Mouse (Mus musculus) hindbrain, embryonic 10.5 days (tissue): ENCODE measurements around the gene Stxbp5. TPM values are rescaled to one million over a fixed set of nuclear protein-coding genes. Genes with fewer than 3 reads are reported as not detected.

Source experiments
- DNase-seq: peaks from one replicate; pipeline ENCODE4 v3.0.0-alpha.2; 2017; ENCODE audit warnings: low spot score
- H3K27ac ChIP-seq: fragments of 300-500 bp; sonication (generic); 2 replicates; pipeline ENCODE4 v1.5.1; 2016; ENCODE audit warnings: mild to moderate bottlenecking, moderate library complexity
- H3K27me3 ChIP-seq: fragments of 300-500 bp; sonication (generic); 2 replicates; pipeline ENCODE4 v1.6.1; 2016; ENCODE audit warnings: mild to moderate bottlenecking; ENCODE audit not compliant: poor library complexity, insufficient read depth, severe bottlenecking
- H3K36me3 ChIP-seq: fragments of 300-500 bp; sonication (generic); 2 replicates; pipeline ENCODE4 v1.6.1; 2016; ENCODE audit warnings: mild to moderate bottlenecking, moderate library complexity
- H3K4me1 ChIP-seq: fragments of 300-500 bp; sonication (generic); replicated peaks from 2 replicates; pipeline ENCODE4 v1.6.1; 2016; ENCODE audit warnings: mild to moderate bottlenecking
- H3K4me3 ChIP-seq: fragments of 300-500 bp; sonication (generic); 2 replicates; pipeline ENCODE4 v1.5.1; 2016; ENCODE audit warnings: mild to moderate bottlenecking, moderate library complexity
- H3K9me3 ChIP-seq: fragments of 300-500 bp; sonication (generic); 2 replicates; pipeline ENCODE4 v1.6.1; 2016; ENCODE audit warnings: mild to moderate bottlenecking, moderate library complexity
- WGBS: fragments of 180-500 bp; shearing (Covaris S2); methylation state at CpG from one replicate; pipeline ENCODE4 v1.1.7; 2016; 5-methylcytosine and 5-hydroxymethylcytosine counted together
- polyA plus RNA-seq: library from polyadenylated mRNA; unstranded; fragments of >200 nt; fragmentation: Nextera tagmentation; extraction: Ambion mirVana; gene quantifications from 2 replicates; pipeline ENCODE4 v1.2.1, GENCODE M21; 2016

Stxbp5 gene
- 4.1 and 4.9 TPM in 2 replicates for polyA plus RNA-seq

DNA sequence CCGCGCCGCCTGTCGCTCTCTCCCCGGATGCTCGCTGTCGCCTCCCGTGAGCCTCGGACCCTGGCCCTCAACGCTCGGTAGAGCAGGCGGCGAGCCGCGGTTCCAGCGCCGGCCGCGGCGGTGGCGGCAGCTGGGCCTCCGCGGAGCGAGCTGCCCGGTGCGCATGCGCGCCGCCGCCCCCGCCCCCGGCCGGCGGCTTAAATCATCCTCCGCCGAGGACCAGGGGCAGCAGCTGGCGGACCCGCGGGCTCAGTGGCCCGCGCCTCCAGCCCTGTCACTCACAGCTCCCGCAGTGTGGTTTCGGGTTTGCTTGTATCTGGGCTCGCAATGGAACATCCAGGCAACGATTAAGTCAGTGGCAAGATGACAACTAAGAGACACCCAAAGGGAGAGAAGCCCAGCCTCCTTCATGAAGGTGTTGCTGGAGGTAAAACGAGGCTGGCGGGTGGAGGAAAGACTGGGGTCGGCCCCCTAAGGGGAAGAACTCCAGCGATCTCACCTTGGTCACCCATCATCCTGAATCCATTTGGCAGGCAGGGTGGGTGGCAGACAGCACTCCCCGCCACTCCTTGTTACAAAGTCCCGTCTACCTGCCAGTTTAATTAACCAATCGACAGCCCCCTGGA, at the start of gene Stxbp5:
Stxbp5 (minus strand) TSS at position 9 of the 626 bp plus-strand sequence.
- Histone ChIP-seq H3K4me1 (peaks cover 28% of the 10 kb centered on the region), H3K27ac (peak within 1 kb of the TSS; percentile 97), H3K4me3 (peak within 1 kb of the TSS; percentile 78), H3K9me3 (no peaks in the 10 kb centered on the region), H3K27me3 (no peaks in the 10 kb centered on the region), H3K36me3 (no peaks in the 10 kb centered on the region)
- peak; percentile 86 for DNase-seq
- under 1% methylated on average over 47 of the region's 52 CpGs for WGBS

DNA sequence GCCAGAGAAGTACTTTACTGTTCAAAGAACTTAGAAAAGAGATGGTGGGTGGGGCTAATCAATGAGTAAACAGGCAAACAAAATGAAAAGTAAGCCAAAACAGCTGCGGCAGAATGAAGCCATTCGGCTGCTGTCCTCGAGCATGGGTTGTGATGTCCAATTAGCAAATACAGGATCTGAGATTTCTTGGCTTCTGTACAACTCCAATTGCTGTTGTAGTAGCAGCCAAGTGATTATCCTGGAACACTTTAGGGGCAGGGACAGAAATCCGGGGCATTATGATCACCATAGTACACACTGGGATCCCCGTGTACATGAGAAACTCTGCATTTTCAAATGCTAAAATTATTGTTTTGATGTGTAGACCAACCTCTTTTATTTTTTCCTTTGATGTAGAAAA, 11.5 kb upstream of the Stxbp5 start:
- no peaks in the 10 kb centered on the region for H3K27me3 ChIP-seq
- whole genome bisulfite sequencing: 89% methylated on average over 5 of the region's 5 CpGs
- no peak for DNase-seq
- H3K4me1 ChIP-seq: no peaks in the 10 kb centered on the region
- H3K4me3 ChIP-seq: no peak overlapping the region
- H3K27ac ChIP-seq: no peak overlapping the region
- no peaks in the 10 kb centered on the region for H3K36me3 ChIP-seq
- H3K9me3 ChIP-seq: no peaks in the 10 kb centered on the region

DNA sequence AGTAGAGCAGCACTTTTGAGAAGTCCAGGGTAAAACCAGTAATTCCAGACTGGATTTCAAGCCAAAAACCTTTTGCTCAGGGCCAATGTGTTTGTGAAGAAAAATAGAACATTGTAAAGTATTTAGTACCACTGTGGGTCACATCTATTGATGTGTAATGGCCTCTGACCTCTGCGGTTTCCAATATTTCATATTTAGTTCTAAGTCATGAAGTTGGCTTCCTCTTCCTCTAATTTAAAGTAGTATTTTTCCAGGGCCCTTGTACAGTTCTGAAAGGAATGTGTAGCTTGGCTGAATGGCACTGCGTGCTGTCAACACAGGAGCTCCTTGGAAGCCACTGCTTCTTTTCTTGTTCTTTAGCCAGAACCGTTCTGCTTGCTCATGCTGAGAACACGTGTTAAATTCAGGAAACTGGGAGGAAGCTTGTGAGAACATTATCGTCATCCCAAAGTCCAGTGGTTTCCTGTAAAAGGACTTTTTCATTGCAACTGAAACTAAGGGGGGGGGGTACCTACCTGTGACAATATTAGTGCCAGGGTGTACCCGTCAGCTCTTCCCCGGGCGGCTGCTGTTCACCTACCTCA, 7.1 kb upstream of the Stxbp5 start:
- Histone ChIP-seq H3K27me3 (no peaks in the 10 kb centered on the region), H3K27ac (no peak overlapping the region), H3K9me3 (no peaks in the 10 kb centered on the region), H3K4me1 (peaks cover 4% of the 10 kb centered on the region; the same call in 1 of the 2 replicates), H3K4me3 (no peak overlapping the region), H3K36me3 (no peaks in the 10 kb centered on the region)
- DNase-seq: no peak
- WGBS: 88% methylated on average over 8 of the region's 8 CpGs

DNA sequence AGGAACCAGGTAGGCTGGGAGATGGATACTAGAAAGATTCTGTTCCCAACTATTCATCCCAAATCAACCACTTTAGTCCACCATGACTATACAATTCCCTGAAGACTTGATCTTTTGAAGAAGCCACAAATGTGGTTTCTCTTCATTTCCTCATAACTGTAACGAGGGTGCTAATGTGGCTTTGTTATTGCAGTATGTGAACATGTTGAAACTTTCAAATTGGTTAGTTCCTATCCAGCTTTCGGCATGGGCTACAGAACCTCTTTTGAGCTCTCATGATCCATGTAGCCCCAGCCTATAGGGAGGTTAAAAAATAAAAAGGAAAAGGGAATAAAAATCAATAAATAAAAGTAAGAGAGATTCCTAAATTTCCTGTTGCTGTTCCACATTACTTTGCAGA, 6.6 kb upstream of the Stxbp5 start:
- no peak overlapping the region for H3K27ac ChIP-seq
- no peaks in the 10 kb centered on the region for H3K36me3 ChIP-seq
- DNase-seq: no peak
- no peaks in the 10 kb centered on the region for H3K27me3 ChIP-seq
- WGBS: 89% methylated on average over 2 of the region's 2 CpGs
- H3K4me3 ChIP-seq: no peak overlapping the region
- H3K9me3 ChIP-seq: no peaks in the 10 kb centered on the region
- H3K4me1 ChIP-seq: peaks cover 4% of the 10 kb centered on the region; the same call in 1 of the 2 replicates

DNA sequence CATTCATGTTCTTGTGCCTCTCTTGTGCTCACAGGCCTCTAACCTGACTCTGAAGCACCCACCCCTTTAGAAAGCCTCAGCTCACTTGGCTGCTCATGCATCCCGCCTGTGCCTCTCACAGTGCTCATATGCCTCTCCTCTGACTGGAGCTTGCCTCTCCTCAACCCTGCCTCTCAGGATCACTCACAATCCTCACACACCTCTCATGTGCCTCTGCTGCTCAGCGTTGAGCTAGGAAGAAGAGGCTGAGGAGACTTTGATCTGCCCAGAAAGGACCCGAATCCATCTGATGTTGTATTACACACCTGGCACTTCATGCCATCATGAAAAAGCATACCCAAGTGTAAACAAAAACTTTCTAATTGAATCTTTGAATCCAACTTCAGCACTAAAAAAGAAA, 5.3 kb upstream of the Stxbp5 start:
- no peaks in the 10 kb centered on the region for H3K27me3 ChIP-seq
- H3K27ac ChIP-seq: no peak overlapping the region
- no peak for DNase-seq
- peaks cover 4% of the 10 kb centered on the region; the same call in 1 of the 2 replicates for H3K4me1 ChIP-seq
- no peak overlapping the region for H3K4me3 ChIP-seq
- no peaks in the 10 kb centered on the region for H3K9me3 ChIP-seq
- 57% methylated on average over 3 of the region's 3 CpGs for WGBS
- H3K36me3 ChIP-seq: no peaks in the 10 kb centered on the region

DNA sequence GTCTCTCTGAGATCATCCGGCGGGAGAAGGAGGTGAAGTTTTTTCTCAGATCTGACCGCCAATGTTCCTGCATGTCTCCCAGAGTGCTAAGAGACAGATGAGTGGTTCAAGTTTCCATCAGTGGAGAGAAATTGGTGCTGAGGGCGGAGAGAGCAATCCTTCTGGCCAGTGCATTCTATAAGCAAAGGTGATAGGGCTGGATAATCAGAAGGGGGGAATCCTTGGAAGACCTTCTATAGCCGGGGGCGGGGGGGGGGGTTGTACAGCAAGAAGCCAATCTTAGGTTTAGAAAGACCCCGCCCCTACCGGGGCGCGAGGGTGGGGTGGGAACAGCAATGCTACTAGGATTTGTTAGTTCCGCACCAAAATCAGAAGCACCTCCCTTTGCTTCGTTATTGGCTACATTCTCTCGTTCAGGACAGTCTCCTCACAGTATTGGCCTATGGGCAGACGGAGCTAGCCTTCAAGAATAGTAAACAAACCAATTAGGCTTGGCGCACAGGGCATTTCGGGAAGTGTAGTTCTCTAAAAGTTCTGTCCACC, 889 bp upstream of the Stxbp5 start:
- peak; percentile 80 for DNase-seq
- H3K4me3 ChIP-seq: peak overlapping the region; percentile 78
- under 1% methylated on average over 16 of the region's 16 CpGs for WGBS
- H3K27me3 ChIP-seq: no peaks in the 10 kb centered on the region
- no peaks in the 10 kb centered on the region for H3K9me3 ChIP-seq
- no peaks in the 10 kb centered on the region for H3K36me3 ChIP-seq
- peaks cover 28% of the 10 kb centered on the region for H3K4me1 ChIP-seq
- peak overlapping the region; percentile 97 for H3K27ac ChIP-seq

DNA sequence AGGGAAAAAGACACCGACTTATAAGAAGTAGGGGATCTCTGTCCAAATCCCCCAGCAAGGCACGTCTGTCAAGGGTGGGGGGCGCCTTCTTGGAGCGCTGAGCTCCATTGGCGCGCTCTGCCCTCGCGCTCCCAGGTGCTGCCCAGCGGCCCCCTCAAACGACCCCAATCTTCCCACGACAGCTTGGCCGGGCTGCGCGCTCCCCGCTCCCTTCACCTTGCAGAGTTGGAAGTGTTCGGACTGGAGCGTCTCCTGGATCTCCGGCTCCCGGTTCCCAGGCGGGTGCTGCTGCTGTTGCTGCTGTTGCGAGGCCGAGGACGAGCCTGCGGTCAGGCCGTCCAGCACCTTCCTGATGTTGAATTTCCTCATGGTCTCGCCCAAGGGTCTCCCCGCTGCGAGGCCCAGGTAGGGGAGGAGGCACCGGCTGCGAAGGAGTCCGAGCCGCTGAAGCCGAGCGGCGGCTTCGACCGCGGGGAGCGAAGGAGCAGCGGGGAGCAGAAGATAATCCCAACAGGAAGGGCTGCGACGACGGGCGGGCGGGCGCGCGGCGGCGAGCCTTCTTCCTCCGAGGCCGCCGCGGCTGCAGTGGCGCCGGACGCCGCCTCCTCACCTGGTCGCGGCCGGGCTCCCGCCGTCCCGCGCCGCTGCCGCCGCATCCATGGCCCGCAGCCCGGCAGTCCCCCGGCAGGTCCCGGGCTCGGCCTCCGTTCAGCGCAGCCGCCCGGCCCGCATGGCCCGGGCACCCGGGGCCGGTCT, 386 bp downstream of the Stxbp5 start:
- WGBS: under 1% methylated on average over 81 of the region's 81 CpGs
- H3K9me3 ChIP-seq: no peaks in the 10 kb centered on the region
- peak; percentile 73 for DNase-seq

DNA sequence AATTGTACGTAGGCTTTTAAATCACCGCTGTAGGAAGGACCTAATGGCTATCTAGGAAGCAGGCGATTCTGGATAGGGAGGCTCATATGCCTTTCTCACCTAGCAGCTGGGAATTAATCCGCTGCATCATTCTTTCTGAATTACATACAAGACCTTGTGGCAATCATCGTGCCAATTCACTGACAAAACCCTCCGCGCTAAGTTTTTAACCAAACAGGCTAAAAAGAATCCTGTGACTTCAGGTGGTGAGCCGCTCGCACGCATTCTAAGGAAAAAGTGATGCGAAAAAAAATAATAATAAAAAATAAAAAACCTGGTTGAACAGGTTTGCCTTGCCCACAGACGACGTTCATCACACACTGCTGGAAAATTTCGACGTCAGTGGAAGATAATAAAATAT, 1.1 kb downstream of the Stxbp5 start:
- Histone ChIP-seq H3K9me3 (no peaks in the 10 kb centered on the region), H3K4me1 (peaks cover 23% of the 10 kb centered on the region), H3K27me3 (no peaks in the 10 kb centered on the region), H3K4me3 (peak overlapping the region; percentile 78), H3K36me3 (0 out of 2 replicates have a peak, but pooled peaks cover 1% of the 10 kb centered on the region), H3K27ac (no peak overlapping the region)
- 2% methylated on average over 15 of the region's 15 CpGs for WGBS
- peak; percentile 20 for DNase-seq

More for the DNA sequence above, 386 bp downstream of the Stxbp5 start:
- Histone ChIP-seq H3K27ac (peak overlapping the region; percentile 97), H3K36me3 (no peaks in the 10 kb centered on the region), H3K27me3 (no peaks in the 10 kb centered on the region), H3K4me3 (peak overlapping the region; percentile 78), H3K4me1 (peaks cover 23% of the 10 kb centered on the region)

DNA sequence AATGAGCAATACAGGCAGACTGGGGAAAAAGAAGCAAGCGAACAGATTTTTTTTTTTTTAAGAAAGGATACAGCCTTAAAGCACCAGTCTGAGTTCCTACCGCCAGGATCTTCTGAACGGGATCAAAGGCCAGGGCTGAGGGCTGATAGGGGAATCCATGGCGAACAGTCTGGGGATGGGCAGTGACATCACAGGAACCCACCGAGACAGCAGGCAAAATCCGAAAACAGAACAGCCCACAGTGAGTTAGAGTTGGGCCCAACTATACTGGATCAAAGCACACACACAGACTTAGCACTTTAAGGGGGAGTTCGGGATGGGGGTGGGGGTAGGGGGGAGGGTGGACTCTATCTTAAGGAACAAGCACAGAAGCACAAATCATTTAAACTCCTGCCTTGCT, 1.8 kb downstream of the Stxbp5 start:
- no peaks in the 10 kb centered on the region for H3K9me3 ChIP-seq
- WGBS: 2% methylated on average over 7 of the region's 7 CpGs
- H3K27me3 ChIP-seq: no peaks in the 10 kb centered on the region
- DNase-seq: peak; percentile 24
- H3K36me3 ChIP-seq: 0 out of 2 replicates have a peak, but pooled peaks cover 4% of the 10 kb centered on the region
- H3K4me3 ChIP-seq: peak overlapping the region; percentile 78
- no peak overlapping the region for H3K27ac ChIP-seq
- H3K4me1 ChIP-seq: peaks cover 23% of the 10 kb centered on the region

DNA sequence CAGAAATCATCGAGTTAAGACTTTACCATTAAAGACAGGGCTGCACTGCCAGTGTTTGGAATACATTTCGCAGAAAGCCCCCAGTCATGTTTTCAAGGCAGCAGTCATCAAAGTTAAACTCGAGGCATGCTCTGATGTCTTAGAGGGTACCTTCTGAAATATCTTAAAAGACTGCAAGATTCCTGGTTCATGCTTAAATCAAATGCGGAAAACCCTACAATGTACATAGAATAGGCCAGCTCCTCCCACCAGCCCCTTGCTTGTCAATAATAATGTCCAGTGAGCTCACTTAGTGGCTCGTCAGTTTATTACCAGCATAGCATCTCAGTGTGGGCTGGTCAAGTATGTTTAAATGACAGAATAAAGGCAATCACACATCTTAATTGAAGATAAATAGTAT, 3.0 kb downstream of the Stxbp5 start:
- WGBS: 66% methylated on average over 5 of the region's 5 CpGs
- H3K4me1 ChIP-seq: peaks cover 23% of the 10 kb centered on the region
- no peak overlapping the region for H3K4me3 ChIP-seq
- no peaks in the 10 kb centered on the region for H3K27me3 ChIP-seq
- 0 out of 2 replicates have a peak, but pooled peaks cover 4% of the 10 kb centered on the region for H3K36me3 ChIP-seq
- H3K9me3 ChIP-seq: no peaks in the 10 kb centered on the region
- no peak for DNase-seq
- no peak overlapping the region for H3K27ac ChIP-seq

DNA sequence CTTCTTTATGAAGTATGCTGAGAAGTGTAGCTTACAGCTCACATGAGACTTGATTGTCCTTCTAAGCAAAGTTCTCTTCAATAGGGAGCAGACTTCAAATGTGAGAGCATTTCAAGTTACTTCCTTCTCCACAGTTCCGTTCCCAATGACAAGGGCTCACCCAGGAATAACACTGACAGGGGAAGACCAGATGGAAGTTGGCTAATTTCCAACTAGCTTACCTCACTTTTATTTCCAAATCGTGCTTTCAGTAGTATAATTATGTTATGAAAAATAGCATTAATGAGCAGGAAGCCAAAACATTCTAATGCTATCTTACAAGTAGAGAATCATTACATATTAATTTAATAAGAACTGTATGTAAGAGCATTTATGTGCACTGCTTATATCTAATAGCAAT, 7.3 kb downstream of the Stxbp5 start:
- DNase-seq: no peak
- Histone ChIP-seq H3K4me3 (no peak overlapping the region), H3K27me3 (no peaks in the 10 kb centered on the region), H3K27ac (no peak overlapping the region), H3K9me3 (no peaks in the 10 kb centered on the region), H3K36me3 (0 out of 2 replicates have a peak, but pooled peaks cover 4% of the 10 kb centered on the region), H3K4me1 (peaks cover 6% of the 10 kb centered on the region)
- WGBS: 88% methylated on average over 2 of the region's 2 CpGs

DNA sequence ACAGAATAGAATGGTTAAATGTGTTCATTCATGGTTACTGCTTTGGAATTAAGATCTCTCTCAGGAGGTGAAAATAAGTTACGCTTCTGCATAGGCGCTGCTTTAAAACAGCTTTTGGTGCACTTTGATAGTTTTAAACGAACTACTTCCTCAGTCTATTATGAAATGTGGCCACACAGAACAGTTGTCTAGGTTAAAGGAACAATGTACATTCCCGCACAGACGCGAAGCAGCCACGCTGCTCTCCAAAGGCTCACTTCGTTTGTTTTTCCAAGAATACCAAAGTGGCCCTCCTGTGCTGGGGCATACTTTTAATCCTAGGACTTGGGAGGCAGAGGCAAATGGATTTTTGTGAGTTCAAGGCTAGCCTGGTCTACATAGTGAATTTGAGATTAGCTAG, 11.2 kb downstream of the Stxbp5 start:
- 71% methylated on average over 8 of the region's 8 CpGs for WGBS
- DNase-seq: no peak

DNA sequence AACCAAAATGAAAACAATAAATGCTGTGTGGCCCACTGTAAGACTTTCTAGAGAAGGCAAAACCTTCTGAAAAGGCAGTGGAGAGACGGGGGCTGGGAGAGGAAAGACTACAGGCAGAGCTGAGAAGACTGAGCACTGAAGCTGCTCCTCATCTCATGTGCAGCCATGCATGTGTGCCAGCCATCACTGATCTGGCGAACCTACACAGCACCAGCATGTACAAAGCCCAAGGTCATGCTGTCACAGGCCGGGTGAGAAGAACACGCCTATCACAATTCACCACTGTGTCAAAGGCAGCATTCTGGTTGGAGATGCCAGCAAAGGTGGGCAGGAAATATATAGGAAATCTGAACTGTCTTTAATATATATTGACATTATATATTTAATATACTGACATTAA, 12.2 kb downstream of the Stxbp5 start:
- Histone ChIP-seq H3K4me1 (no peaks in the 10 kb centered on the region), H3K27me3 (no peaks in the 10 kb centered on the region), H3K36me3 (peaks cover 11% of the 10 kb centered on the region), H3K9me3 (no peaks in the 10 kb centered on the region), H3K4me3 (no peak overlapping the region), H3K27ac (no peak overlapping the region)
- DNase-seq: no peak
- WGBS: 82% methylated on average over 4 of the region's 4 CpGs

More for the DNA sequence above, 11.2 kb downstream of the Stxbp5 start:
- no peaks in the 10 kb centered on the region for H3K9me3 ChIP-seq
- H3K4me3 ChIP-seq: no peak overlapping the region
- no peaks in the 10 kb centered on the region for H3K4me1 ChIP-seq
- H3K36me3 ChIP-seq: peaks cover 13% of the 10 kb centered on the region
- H3K27ac ChIP-seq: no peak overlapping the region
- no peaks in the 10 kb centered on the region for H3K27me3 ChIP-seq
